Mouse (Mus musculus) brown adipose tissue, adult 24 weeks (tissue): ENCODE measurements around the gene Hesx1. TPM values are rescaled to one million over a fixed set of nuclear protein-coding genes. Genes with fewer than 3 reads are reported as not detected.
A peak's percentile ranks its signal among the peaks of the same experiment; 100 is the strongest.

ENCODE experiments used
- H3K27ac ChIP-seq: fragments of 200-500 bp; replicated peaks from 2 replicates; pipeline ENCODE4 v1.5.1; 2012; ENCODE audit warnings: low read depth, mild to moderate bottlenecking, low read length
- H3K4me1 ChIP-seq: fragments of 200-500 bp; 2 replicates; pipeline ENCODE4 v1.6.1; 2012; ENCODE audit warnings: low read length, mixed read lengths; ENCODE audit not compliant: control insufficient read depth, insufficient read depth, insufficient read length
- H3K4me3 ChIP-seq: fragments of 200-500 bp; 2 replicates; pipeline ENCODE4 v1.5.1; 2012; ENCODE audit warnings: low read depth, mild to moderate bottlenecking, low read length, moderate library complexity; ENCODE audit not compliant: insufficient read depth
- polyA plus RNA-seq: library from polyadenylated mRNA; stranded (reverse); fragments of >200 nt; gene quantifications from 2 replicates; pipeline ENCODE4 v1.2.4, GENCODE M21; 2012; ENCODE audit not compliant: missing spikeins, insufficient read depth, insufficient read length

Hesx1 gene
- polyA plus RNA-seq, 1 experiment = not detected

DNA sequence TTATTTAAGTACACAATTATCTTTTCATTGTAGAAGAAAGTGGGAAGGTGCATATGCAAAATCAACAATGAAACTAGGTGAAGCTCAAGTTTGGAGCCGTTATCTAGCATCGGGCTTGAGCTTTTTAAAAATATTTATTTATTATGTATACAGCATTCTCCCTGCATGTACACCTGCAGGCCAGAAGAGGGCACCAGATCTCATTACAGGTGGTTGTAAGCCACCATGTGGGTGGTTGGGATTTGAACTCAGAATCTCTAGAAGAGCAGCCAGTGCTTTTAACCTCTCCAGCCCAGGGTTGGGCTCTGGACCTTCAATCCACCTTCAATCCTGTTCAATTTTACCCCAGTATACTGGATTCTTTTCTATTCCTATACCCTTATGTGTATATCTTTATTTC, 5.5 kb upstream of the Hesx1 start:
- H3K27ac ChIP-seq = no peak overlapping the region
- H3K4me1 ChIP-seq = no peaks in the 10 kb centered on the region
- no peak overlapping the region for H3K4me3 ChIP-seq

- no peaks in the 10 kb centered on the region for H3K4me1 ChIP-seq
- H3K4me3 ChIP-seq = no peak overlapping the region
- no peak overlapping the region for H3K27ac ChIP-seq
These were observed 2.6 kb upstream of the Hesx1 start for GRCm38 (mm10) chr14:26991622-26992021.

DNA sequence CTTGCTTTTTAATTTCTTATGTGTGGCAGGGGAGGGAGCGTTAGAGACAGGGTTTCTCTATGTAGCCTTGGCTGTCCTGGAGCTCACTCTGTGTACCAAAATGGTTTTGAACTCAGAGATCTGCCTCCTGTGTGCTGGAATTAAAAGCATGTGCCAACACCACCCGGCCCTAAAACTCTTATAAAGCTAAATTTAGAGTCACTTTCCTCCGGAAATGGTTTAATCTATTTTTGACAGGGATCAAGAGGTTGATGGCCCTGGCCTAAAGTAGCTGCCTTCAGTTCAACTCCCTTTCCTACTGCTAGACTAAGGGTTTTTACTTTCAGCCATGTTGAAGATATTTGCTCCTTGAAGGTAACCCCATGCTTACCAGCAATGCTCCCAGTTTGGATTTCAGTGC, 789 bp upstream of the Hesx1 start:
- H3K4me1 ChIP-seq = no peaks in the 10 kb centered on the region
- no peak overlapping the region for H3K27ac ChIP-seq
- H3K4me3 ChIP-seq = no peak overlapping the region

DNA sequence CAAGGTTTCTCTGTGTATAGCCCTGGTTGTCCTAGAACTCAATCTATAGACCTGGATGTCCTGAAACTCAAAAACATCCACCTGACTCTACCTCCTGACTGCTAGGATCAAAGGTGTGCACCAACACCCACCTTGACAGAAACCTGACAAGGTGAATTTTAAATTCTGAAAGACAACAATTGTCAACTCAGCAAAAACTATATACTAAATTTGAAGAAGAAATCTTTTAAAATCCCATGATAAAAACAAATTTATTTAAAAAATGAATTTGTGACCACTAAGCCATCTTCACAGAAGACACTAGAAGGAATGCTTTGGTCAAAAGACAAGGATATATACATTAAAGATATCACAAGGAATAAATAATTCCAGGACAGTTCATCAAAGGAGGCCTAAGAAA, 2.0 kb downstream of the Hesx1 start:
- H3K4me3 ChIP-seq = no peak overlapping the region
- H3K27ac ChIP-seq = no peak overlapping the region

GRCm38 (mm10) chr14:27000386-27000785, 6.2 kb downstream of the Hesx1 start:
- Histone ChIP-seq H3K27ac (no peak overlapping the region), H3K4me1 (no peaks in the 10 kb centered on the region), H3K4me3 (no peak overlapping the region)

More for the DNA sequence above, 2.0 kb downstream of the Hesx1 start:
- no peaks in the 10 kb centered on the region for H3K4me1 ChIP-seq

GRCm38 (mm10) chr14:27004906-27005305, 10.7 kb downstream of the Hesx1 start:
- Histone ChIP-seq H3K27ac (no peak overlapping the region), H3K4me3 (no peak overlapping the region), H3K4me1 (no peaks in the 10 kb centered on the region)

GRCm38 (mm10) chr14:27005937-27006336, 11.7 kb downstream of the Hesx1 start:
- H3K27ac ChIP-seq = no peak overlapping the region
- no peaks in the 10 kb centered on the region for H3K4me1 ChIP-seq
- no peak overlapping the region for H3K4me3 ChIP-seq

- no peak overlapping the region for H3K4me3 ChIP-seq
These were observed 17.3 kb downstream of the Hesx1 start for GRCm38 (mm10) chr14:27011561-27011960.

GRCm38 (mm10) chr14:27013658-27014057, 19.4 kb downstream of the Hesx1 start:
- Histone ChIP-seq H3K27ac (no peak overlapping the region), H3K4me1 (no peaks in the 10 kb centered on the region), H3K4me3 (no peak overlapping the region)

More at GRCm38 (mm10) chr14:27011561-27011960, 17.3 kb downstream of the Hesx1 start:
- no peak overlapping the region for H3K27ac ChIP-seq
- no peaks in the 10 kb centered on the region for H3K4me1 ChIP-seq

- Histone ChIP-seq H3K4me3 (no peak overlapping the region), H3K4me1 (no peaks in the 10 kb centered on the region), H3K27ac (no peak overlapping the region)
These were observed 23.7 kb downstream of the Hesx1 start for GRCm38 (mm10) chr14:27017936-27018335.

GRCm38 (mm10) chr14:27019850-27020249, 25.6 kb downstream of the Hesx1 start:
- Histone ChIP-seq H3K4me1 (no peaks in the 10 kb centered on the region), H3K27ac (no peak overlapping the region), H3K4me3 (no peak overlapping the region)

- Histone ChIP-seq H3K27ac (no peak overlapping the region), H3K4me3 (no peak overlapping the region), H3K4me1 (no peaks in the 10 kb centered on the region)
These were observed 28.7 kb downstream of the Hesx1 start for GRCm38 (mm10) chr14:27022876-27023275.

DNA sequence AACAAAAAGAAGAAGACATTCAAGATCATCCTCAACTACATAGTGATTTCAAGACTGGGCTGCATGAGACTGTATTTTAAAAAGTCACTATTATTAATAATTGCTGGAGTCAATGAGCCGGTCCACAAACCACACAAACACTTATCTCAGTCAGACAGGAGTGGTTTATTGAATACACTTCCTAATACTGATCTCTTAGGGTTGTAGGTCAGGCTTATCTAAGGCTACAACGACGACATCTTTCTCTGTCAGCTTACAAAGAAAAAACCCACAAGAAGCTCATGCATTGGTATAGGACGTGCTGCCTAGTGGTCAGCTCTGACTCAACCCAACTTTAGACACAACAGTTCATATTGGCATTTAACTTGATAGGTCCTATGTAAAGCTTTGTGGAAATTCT, 30.4 kb downstream of the Hesx1 start:
- H3K4me1 ChIP-seq = no peaks in the 10 kb centered on the region

DNA sequence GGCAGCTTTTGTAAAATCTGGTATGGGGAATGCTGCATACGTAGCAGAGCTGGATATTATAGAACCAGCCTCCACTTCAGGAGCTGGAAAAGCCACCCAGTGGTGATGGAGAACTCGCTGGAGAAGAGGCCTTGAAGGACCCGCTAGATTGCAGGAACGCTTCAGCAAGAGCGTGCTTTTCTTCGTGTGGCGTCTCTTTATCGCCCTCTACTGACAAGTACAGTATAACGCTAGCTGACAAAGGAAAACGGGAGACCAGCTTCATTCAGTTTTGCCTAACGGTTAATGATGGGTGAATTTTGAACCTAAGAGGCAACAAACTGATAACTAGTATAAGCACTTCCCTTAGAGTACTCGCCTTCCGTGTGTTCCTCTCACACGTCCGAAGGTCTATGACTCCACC, 35.6 kb downstream of the Hesx1 start:
- H3K27ac ChIP-seq = no peak overlapping the region
- no peak overlapping the region for H3K4me3 ChIP-seq
- no peaks in the 10 kb centered on the region for H3K4me1 ChIP-seq

More for the DNA sequence above, 30.4 kb downstream of the Hesx1 start:
- Histone ChIP-seq H3K27ac (no peak overlapping the region), H3K4me3 (no peak overlapping the region)

- no peaks in the 10 kb centered on the region for H3K4me1 ChIP-seq
- no peak overlapping the region for H3K4me3 ChIP-seq
- no peak overlapping the region for H3K27ac ChIP-seq
These were observed 36.9 kb downstream of the Hesx1 start for GRCm38 (mm10) chr14:27031142-27031541.

- no peak overlapping the region for H3K27ac ChIP-seq
- H3K4me3 ChIP-seq = no peak overlapping the region
- no peaks in the 10 kb centered on the region; the same call in 1 of the 2 replicates for H3K4me1 ChIP-seq
These were observed 43.3 kb downstream of the Hesx1 start for GRCm38 (mm10) chr14:27037513-27037912.

DNA sequence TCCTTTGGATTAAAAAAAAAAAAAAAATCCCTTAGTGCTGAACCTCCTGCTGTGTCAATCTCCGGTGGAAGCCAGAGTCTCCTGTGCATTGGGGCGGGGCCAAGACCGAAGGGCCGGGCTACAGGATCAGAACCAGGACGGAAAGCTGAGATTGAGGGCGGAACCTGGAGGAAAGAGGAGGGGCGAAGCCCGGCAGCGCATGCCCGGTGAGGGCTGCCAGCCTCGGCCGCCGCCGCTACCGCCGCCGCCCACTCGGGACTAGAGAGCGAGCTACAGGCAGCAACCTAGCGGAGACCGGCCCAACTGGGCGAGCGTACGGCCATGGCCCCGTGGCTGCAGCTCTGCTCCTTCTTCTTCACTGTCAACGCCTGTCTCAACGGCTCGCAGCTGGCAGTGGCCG, 44.6 kb downstream of the Hesx1 start, which contains the start of gene Il17rd:
Gene Il17rd, plus strand, starts transcription at position 159 of the 400 bp plus-strand sequence.
- Histone ChIP-seq H3K4me1 (no peaks in the 10 kb centered on the region; the same call in 1 of the 2 replicates), H3K27ac (0 out of 2 replicates have a peak within 1 kb of the TSS, but pooled peaks have one; percentile 19), H3K4me3 (peak within 1 kb of the TSS; percentile 98)
